Mouse (Mus musculus): Measurements from ENCODE around the gene Gm49403.
"Not testable (repeated sequence)": the region's sequence is repeated elsewhere in the genome, so short reads cannot be mapped to it uniquely, and the experiment has no call there.

The Gm49403 gene

DNA sequence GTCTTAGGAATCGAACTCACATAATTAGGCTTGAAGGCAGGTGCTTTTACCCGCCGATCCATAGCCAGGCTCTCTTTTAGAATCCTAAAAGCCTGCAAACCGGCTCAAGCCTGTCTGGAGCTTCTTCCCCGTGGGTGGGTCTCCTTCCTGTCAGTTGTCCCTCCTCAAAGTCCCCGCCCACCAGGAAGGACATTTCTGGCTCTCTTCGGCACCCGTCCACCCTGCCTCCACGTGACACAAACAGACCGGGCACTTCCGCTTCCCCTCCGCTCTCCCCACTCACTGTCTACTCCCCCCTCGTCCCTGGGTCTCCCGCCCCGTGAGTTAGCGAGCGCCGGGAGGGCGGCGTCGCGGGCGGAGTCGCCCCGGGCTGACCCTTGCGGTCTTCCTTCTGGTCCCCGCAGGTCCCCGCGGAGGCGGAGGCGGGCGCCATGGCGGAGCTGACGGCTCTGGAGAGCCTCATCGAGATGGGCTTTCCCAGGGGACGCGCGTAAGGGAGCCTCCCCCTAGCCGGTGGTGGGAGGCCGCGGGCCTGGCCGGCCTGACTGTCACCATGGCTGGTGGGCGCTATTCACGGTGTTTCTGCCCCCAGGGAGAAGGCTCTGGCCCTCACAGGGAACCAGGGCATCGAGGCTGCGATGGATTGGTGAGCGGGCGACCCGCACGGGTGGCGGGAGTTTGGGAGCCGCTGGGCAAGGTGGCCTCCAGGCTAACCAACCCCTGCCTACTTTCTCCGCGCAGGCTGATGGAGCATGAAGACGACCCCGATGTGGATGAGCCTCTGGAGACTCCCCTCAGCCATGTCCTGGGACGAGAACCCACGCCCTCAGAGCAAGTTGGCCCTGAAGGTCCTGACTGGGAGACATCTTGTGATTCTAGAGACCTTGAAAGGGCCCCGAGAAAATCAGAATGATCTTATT is 12.2 kb upstream of the Gm49403 start, which contains the start of gene Ubxn1:
Gene Ubxn1 (plus strand): TSS at position 230 of the 920 bp plus-strand sequence.
- DNase-seq (ENCODE audit: low spot score in 2 of 2) = peak; percentile 96 to 97

- DNase-seq (ENCODE audit: low spot score in 2 of 2) = no peak
Observed at GRCm38 (mm10) chr19:8872266-8872840, 11.4 kb upstream of the Gm49403 start.

- no peak for DNase-seq (ENCODE audit: low spot score in 2 of 2)
Observed at GRCm38 (mm10) chr19:8875031-8875430, 8.7 kb upstream of the Gm49403 start.

- peak; percentile 89 to 91 for DNase-seq (ENCODE audit: low spot score in 2 of 2)
Observed at GRCm38 (mm10) chr19:8880311-8881033, 3.3 kb upstream of the Gm49403 start, which contains the start of gene Uqcc3. Uqcc3 (minus strand) TSS chr19:8880923.

- no peak for DNase-seq (ENCODE audit: low spot score in 2 of 2)
Observed at GRCm38 (mm10) chr19:8881034-8881392, 2.7 kb upstream of the Gm49403 start.

DNA sequence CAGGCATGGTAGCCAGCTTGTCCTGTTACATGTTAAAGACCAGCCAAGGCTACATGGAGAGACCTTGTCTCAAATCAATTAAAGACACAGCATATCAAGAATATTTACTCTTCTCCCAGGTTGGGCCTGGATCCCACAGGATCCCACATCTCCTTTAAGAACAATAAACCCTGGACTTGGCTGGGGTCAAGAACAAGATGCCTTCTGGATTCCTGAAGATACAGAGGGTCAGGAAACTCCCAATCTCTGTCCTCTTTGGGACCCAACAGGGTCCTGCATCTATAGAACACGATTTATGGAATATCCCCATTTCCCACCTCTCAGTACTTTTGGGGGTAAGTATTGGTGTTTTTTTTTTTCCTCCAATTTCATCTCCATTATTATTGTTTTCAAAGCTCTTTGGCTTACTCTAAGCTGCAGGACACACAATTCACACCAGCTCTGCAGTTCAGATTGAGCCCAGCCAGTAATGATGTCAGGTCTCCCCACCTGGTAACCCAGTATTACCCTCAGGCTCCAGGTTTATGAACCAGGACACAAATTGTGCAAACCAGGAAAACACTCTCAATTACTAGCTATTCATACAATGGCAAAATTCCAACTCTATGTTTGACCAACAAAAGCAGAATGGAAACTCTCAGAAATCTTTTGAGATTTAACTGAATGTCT is 3.3 kb downstream of the Gm49403 start:
- no peak for DNase-seq (ENCODE audit: low spot score in 2 of 2)

DNA sequence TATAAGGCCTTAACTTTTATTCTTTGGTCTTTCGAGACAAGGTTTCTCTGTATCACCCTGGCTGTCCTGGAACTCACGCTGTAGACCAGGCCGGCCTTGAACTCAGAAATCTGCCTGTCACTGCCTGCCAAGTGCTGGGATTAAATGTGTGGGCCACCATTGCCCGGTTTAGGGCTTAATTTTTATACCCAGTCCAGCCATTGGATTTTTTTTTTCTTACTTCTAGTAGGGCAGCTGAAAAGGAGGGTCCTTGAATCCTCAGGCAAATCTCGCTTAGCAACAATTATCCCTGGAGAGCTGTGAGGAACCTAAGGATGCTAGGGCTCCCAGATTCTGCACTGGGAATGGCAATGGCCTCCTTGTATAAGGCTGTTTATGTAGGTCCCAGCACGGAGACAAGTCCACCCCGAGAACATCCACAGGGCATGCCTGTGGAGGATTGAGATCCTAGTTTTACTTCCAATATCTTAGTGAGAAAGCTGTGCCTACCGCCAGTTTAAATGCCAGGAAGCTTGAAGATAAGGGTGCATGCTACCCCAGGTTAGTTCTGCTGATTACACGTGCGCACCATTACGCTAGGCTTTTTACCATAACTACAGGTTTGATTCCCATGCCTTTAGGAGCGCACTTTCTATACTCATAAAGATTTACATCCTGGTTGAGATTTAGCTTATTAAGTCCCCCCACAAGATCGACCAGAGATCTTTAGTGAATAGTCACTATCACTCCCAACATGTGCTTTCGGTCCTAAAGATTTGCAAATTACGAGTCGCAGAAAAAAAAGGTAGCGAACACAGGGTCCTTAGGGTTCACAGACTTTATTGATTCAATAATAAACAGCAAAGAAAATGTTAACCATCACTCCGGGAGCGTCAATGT is 4.1 kb downstream of the Gm49403 start:
- no peak for DNase-seq (ENCODE audit: low spot score in 2 of 2)

GRCm38 (mm10) chr19:8888511-8889385 is 5.0 kb downstream of the Gm49403 start, which contains the start of the genes 1810009A15Rik and Gm49416:
1810009A15Rik (plus strand) TSS chr19:8888853.
Gm49416 (plus strand) TSS chr19:8888926.
- peak; percentile 94 to 97 for DNase-seq (ENCODE audit: low spot score in 2 of 2)

DNA sequence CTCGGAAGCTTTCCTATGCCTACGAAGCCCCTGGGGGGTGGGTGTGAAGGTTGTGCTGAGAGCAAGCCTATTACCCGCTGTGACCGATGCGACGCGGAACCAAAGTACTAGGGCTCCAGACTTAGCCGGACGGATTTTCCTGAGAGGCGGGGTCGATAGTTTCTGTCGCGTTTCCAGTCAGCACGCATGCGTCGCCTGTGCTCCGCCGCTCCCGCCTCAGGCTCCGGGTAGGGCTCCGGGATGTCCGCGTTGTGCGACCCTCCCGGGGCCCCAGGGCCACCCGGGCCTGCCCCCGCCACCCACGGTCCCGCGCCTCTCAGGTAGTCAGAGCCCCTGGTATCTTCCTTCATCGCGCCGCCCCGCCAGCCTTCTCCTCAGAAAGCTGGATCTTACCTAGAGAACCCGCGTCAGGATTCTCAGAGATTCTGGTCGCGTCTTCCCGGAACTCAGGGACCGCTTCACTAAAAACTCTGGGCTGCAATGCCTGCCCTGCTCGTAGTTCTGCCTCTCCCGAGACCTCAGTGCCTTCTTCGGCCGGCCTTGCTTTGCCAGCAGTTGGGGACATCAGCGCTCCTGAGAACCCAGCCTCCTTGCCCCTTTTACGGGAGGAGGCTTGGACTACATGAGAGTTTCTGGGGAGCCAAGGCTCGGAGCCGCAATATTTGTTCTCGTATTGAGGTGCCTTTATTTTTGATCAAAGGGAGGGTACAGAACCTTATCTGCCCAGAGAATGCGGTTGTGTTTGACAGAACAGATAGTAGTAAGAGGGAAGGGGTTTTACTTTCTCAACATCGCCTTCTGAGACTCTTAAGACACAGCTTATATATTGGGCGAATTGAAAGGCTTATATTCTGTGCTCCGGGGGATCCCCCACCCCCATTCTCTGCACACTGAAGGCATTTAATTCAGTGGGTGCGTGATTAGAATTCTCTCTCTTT is 9.4 kb downstream of the Gm49403 start, which contains the start of gene Ints5:
Gene Ints5 (plus strand): TSS at position 177 of the 938 bp plus-strand sequence.
- peak; percentile 78 to 85 for DNase-seq (ENCODE audit: low spot score in 2 of 2)

GRCm38 (mm10) chr19:8895397-8895960 is 11.7 kb downstream of the Gm49403 start:
- DNase-seq (ENCODE audit: low spot score in 2 of 2) = no peak

DNA sequence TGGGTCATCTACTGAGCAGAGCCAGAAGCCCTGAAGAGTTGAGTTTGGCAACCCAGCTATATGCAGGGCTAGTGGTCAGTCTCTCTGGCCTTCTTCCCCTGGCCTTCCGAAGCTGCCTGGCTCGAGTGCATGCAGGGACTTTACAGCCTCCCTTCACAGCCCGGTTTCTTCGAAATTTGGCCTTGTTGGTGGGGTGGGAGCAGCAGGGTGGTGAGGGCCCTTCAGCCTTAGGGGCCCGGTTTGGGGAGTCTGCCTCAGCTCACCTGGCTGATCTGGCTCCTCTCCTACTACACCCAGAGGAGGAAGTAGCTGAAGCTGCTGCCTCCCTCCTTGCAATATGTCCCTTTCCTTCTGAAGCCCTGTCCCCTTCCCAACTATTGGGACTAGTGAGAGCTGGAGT is 12.5 kb downstream of the Gm49403 start:
- DNase-seq (ENCODE audit: low spot score in 2 of 2) = not testable (repeated sequence)

- DNase-seq (ENCODE audit: low spot score in 2 of 2) = not testable (repeated sequence)
Observed at GRCm38 (mm10) chr19:8897211-8897864, 13.6 kb downstream of the Gm49403 start.

DNA sequence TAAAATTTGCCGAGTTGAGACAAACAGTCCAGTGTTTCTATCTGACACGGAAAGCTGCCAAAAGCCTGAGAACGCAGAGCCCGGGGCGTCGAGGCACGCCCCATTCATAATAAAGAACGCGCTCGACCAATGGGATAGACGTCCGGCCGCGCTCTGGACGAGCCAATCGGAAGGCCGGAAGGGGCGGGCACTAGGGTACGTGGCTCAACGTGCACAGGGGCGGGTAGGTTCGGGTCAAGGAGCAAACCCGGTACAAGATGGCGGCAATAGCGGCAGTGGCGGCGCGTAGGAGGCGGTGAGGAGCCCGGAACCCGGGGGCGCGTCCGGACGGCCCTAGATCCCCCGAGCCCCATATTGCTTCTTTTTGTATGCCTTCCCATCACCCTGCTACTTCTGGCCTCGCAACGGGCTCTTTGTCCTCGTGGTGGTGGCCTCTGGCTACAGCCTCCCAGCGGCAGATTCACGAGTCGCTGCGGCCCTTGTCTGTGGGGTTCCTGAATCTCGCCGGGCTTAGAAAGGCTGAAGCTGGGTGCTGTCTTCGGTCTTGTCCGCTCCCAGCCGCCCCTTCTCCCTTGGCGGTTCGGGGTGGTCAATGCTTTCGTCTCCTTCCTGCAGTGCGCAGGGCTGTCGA is 14.2 kb downstream of the Gm49403 start, which contains the start of gene Ganab:
Gene Ganab (plus strand): TSS at position 207 of the 631 bp plus-strand sequence.
- peak; percentile 96 to 98 for DNase-seq (ENCODE audit: low spot score in 2 of 2)

DNA sequence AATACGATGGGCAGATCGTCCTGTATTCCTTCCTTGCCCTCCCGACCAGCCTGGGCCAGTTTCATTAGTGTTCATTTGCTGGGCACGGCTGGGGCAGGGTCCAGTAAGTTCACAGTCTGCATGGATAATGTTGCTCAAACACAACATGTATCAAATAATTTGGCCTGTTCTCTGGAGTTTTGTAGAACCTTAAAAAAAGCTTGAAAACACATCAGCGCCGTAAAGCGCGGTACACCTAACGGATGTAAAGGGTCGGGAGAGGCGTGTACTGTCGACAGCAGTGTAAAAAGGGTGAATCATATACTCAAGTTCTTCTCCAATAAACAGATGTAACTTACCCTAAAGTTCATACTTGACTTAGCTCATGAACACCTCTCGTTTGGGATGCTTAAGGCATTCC is 14.8 kb downstream of the Gm49403 start:
- DNase-seq (ENCODE audit: low spot score in 2 of 2) = no peak

DNA sequence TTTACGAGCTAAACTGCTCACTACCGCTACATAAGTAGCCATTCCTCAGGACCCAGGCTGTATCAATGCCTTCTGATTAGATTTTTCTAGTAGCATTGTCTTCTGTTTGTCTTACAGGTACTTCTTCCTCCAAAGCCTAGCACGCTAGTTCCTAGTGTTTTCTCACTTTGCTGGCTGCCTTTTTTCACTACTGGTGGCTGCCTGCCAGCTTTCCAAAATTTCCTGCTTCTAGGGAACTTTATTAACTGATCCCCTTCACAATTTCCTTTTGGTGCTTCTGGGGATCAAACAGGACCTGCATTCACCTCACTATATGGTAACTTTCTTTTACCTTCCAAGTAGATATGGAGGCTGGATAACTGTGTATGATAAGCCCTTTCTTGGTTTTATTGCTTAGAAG is 15.3 kb downstream of the Gm49403 start:
- DNase-seq (ENCODE audit: low spot score in 2 of 2) = no peak

DNA sequence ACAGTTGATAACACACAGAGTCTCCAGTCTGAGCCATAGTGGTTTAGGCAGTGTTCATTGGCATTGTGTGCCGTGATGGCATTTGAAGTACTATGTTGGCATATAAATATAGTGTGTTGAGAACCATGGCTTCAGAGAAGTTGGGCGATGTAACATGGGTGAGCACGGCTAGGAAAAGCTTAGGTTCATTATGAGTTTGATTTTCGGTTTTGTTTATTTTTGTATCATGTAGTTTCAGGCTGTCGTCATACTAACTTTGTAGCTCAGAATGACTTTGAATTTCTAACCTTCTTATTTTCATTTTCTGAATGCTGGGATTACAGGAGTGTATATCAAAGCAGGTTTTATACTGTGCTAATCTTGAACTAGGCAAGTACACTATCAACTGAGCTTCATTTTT is 19.7 kb downstream of the Gm49403 start:
- no peak for DNase-seq (ENCODE audit: low spot score in 2 of 2)

GRCm38 (mm10) chr19:8908531-8908930 is 24.8 kb downstream of the Gm49403 start:
- no peak for DNase-seq (ENCODE audit: low spot score in 2 of 2)
